Mouse (Mus musculus) forebrain, embryonic 10.5 days (tissue): ENCODE results near the gene AC140267.1. TPM values are rescaled to one million over a fixed set of nuclear protein-coding genes. Genes with fewer than 3 reads are reported as not detected.

Experiments
- DNase-seq: peaks from one replicate; pipeline ENCODE4 v3.0.0-alpha.2; 2017; ENCODE audit warnings: low spot score; ENCODE audit errors: extremely low spot score
- H3K27ac ChIP-seq: fragments of 300-500 bp; sonication (generic); 2 replicates; pipeline ENCODE4 v1.5.1; 2016; ENCODE audit warnings: mild to moderate bottlenecking
- H3K27me3 ChIP-seq: fragments of 300-500 bp; sonication (generic); 2 replicates; pipeline ENCODE4 v1.6.1; 2016; ENCODE audit warnings: mild to moderate bottlenecking; ENCODE audit not compliant: poor library complexity, severe bottlenecking
- H3K36me3 ChIP-seq: fragments of 300-500 bp; sonication (generic); replicated peaks from 2 replicates; pipeline ENCODE4 v1.6.1; 2016; ENCODE audit warnings: mild to moderate bottlenecking, moderate library complexity
- H3K4me1 ChIP-seq: fragments of 300-500 bp; sonication (generic); 2 replicates; pipeline ENCODE4 v1.6.1; 2016
- H3K4me3 ChIP-seq: fragments of 300-500 bp; sonication (generic); 2 replicates; pipeline ENCODE4 v1.5.1; 2016; ENCODE audit warnings: mild to moderate bottlenecking, moderate library complexity
- H3K9me3 ChIP-seq: fragments of 300-500 bp; sonication (generic); 2 replicates; pipeline ENCODE4 v1.6.1; 2016; ENCODE audit warnings: mild to moderate bottlenecking, moderate library complexity
- WGBS: fragments of 180-500 bp; shearing (Covaris S2); methylation state at CpG from one replicate; pipeline ENCODE4 v1.1.7; 2016; 5-methylcytosine and 5-hydroxymethylcytosine counted together
- polyA plus RNA-seq: library from polyadenylated mRNA; unstranded; fragments of >200 nt; fragmentation: Nextera tagmentation; extraction: Ambion mirVana; gene quantifications from 2 replicates; pipeline ENCODE4 v1.2.1, GENCODE M21; 2016

The AC140267.1 gene
- 3.6 and 3.7 TPM in 2 replicates for polyA plus RNA-seq

- peaks cover 31% of the 10 kb centered on the region for H3K4me1 ChIP-seq
- H3K9me3 ChIP-seq: no peaks in the 10 kb centered on the region
- 97% methylated on average over 9 of the region's 9 CpGs for WGBS
- H3K27me3 ChIP-seq: no peaks in the 10 kb centered on the region
- H3K27ac ChIP-seq: peak within 1 kb of the TSS; percentile 94
- H3K4me3 ChIP-seq: peak within 1 kb of the TSS; percentile 95
- no peak for DNase-seq
- peaks cover 47% of the 10 kb centered on the region for H3K36me3 ChIP-seq
These were observed at the start of gene AC140267.1 for GRCm38 (mm10) chr15:80235535-80235934. AC140267.1 (plus strand) TSS chr15:80235835.

DNA sequence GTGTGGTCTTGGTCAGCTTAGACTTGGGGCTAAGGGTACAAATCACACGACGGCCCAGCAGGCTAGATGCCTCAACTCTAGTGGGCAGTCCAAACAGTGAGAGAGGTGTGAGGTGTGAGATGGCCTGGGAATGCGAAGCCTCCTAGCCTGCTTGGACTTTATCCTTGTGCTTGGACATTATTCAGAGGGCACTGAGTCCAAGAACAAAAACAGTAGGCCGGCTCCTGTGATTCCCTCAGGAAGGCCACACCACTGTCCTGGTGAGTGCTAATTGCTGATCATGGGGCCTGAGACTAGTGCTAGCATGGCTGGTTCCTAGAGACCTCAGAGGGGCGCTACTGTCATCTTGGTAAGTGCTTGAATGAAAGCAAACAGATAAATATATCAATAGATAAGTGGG is 46.7 kb upstream of the AC140267.1 start:
- H3K27me3 ChIP-seq: no peaks in the 10 kb centered on the region
- peaks cover 17% of the 10 kb centered on the region for H3K4me1 ChIP-seq
- no peaks in the 10 kb centered on the region for H3K9me3 ChIP-seq
- H3K36me3 ChIP-seq: no peaks in the 10 kb centered on the region
- DNase-seq: no peak
- H3K27ac ChIP-seq: no peak overlapping the region
- no peak overlapping the region for H3K4me3 ChIP-seq
- 90% methylated on average over 5 of the region's 5 CpGs for WGBS

DNA sequence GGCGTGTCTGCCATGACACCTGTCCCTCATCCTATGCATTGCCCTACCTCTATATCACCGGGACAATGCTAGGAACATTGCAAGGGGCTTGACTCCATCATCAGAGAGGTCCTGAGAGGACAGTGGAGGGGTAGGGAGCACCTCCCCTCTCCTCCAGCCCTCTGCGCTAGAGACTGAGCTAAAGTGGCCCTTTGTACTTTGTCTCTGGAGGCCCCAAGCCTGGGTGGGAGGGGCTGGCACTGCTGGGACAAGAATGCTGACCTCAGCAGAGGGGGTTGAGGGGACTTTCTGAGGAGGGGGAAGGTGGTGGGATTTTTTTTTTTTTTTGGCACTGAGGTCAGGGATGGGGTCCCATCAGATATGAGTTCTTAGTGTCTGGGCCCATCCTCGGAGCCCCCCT is 45.6 kb upstream of the AC140267.1 start:
- Histone ChIP-seq H3K27me3 (no peaks in the 10 kb centered on the region), H3K36me3 (no peaks in the 10 kb centered on the region), H3K4me1 (peaks cover 18% of the 10 kb centered on the region), H3K27ac (no peak overlapping the region), H3K4me3 (no peak overlapping the region), H3K9me3 (no peaks in the 10 kb centered on the region)
- 71% methylated on average over 4 of the region's 4 CpGs for WGBS
- no peak for DNase-seq

GRCm38 (mm10) chr15:80191585-80192245 is 43.9 kb upstream of the AC140267.1 start:
- Histone ChIP-seq H3K9me3 (no peaks in the 10 kb centered on the region), H3K27me3 (no peaks in the 10 kb centered on the region), H3K4me3 (no peak overlapping the region), H3K4me1 (peaks cover 18% of the 10 kb centered on the region), H3K27ac (no peak overlapping the region), H3K36me3 (no peaks in the 10 kb centered on the region; the same call in 1 of the 2 replicates)
- no peak for DNase-seq
- 89% methylated on average over 8 of the region's 8 CpGs for WGBS

- Histone ChIP-seq H3K4me3 (no peak overlapping the region), H3K27ac (no peak overlapping the region), H3K9me3 (no peaks in the 10 kb centered on the region), H3K36me3 (peaks cover 1% of the 10 kb centered on the region; the same call in 1 of the 2 replicates), H3K4me1 (peaks cover 18% of the 10 kb centered on the region), H3K27me3 (no peaks in the 10 kb centered on the region)
- WGBS: 87% methylated on average over 6 of the region's 6 CpGs
- DNase-seq: no peak
These were observed 43.4 kb upstream of the AC140267.1 start for GRCm38 (mm10) chr15:80192246-80192585.

GRCm38 (mm10) chr15:80192847-80193246 is 42.8 kb upstream of the AC140267.1 start:
- Histone ChIP-seq H3K36me3 (peaks cover 8% of the 10 kb centered on the region), H3K27ac (no peak overlapping the region), H3K27me3 (no peaks in the 10 kb centered on the region), H3K4me1 (peaks cover 18% of the 10 kb centered on the region), H3K4me3 (no peak overlapping the region), H3K9me3 (0 out of 2 replicates have a peak, but pooled peaks cover 4% of the 10 kb centered on the region)
- 91% methylated on average over 7 of the region's 7 CpGs for WGBS
- no peak for DNase-seq

- WGBS: 60% methylated on average over 2 of the region's 2 CpGs
- H3K27ac ChIP-seq: no peak overlapping the region
These were observed 36.1 kb upstream of the AC140267.1 start for GRCm38 (mm10) chr15:80199556-80199955.

DNA sequence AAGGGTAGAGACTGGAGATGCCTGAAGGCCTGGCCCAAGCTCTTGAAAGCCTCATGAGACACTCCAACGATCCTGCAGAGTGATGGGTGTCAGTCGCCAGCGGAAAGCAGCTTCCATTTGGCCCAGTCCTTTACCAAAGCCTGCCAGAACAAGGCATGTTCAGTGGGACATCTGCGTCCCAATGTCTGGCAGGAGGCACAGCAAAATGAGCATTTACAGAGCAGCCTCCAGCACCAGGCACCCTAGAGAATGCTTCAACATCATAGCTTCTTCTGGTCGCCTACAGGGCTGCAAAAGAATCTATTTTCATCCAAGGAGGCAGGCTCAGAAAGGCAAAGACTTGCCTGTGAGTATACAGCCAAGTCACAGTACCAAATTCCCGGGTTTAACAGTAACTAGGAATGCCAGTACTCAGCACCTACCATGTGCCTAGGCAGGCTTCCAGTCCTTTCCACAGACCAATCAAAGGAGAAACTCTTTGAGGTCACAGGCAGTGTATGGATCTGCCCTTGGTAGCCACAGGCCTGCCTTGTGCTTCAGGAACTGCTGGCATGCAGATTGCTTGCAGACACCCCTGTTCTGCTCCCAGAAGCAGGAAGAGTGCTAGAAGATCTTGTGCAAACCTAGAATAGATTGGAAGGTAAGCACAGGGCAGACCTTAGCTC is 33.4 kb upstream of the AC140267.1 start:
- peaks cover 19% of the 10 kb centered on the region for H3K4me1 ChIP-seq

More at GRCm38 (mm10) chr15:80199556-80199955, 36.1 kb upstream of the AC140267.1 start:
- DNase-seq: no peak
- no peak overlapping the region for H3K4me3 ChIP-seq
- peaks cover 19% of the 10 kb centered on the region for H3K4me1 ChIP-seq
- peaks cover 15% of the 10 kb centered on the region for H3K36me3 ChIP-seq
- H3K27me3 ChIP-seq: no peaks in the 10 kb centered on the region
- H3K9me3 ChIP-seq: 0 out of 2 replicates have a peak, but pooled peaks cover 4% of the 10 kb centered on the region

DNA sequence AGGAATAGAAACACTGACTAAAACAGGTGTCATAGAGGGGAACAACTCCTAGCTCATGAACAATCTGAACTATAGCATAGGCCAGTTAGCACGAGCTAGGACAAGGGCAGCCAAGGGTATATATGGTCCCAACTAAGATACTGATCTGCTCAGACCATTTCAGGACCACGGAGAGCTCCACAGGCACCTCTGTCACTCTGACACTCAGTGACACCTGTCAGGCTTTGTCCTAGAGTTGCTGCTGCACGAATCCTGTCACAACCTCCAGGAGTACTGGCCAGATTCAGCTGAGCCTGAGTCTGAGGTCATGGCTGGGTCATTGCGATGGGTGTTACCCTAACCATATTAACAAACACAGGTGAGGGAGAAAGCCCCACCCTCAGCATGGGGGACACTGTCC is 32.2 kb upstream of the AC140267.1 start:
- H3K27ac ChIP-seq: no peak overlapping the region
- no peaks in the 10 kb centered on the region for H3K9me3 ChIP-seq
- H3K36me3 ChIP-seq: peaks cover 2% of the 10 kb centered on the region; the same call in 1 of the 2 replicates
- DNase-seq: peak; percentile 21
- H3K4me1 ChIP-seq: peaks cover 25% of the 10 kb centered on the region
- 36% methylated on average over 4 of the region's 4 CpGs for WGBS
- H3K4me3 ChIP-seq: no peak overlapping the region
- no peaks in the 10 kb centered on the region for H3K27me3 ChIP-seq

More for the DNA sequence above, 33.4 kb upstream of the AC140267.1 start:
- 85% methylated on average over 6 of the region's 6 CpGs for whole genome bisulfite sequencing
- H3K9me3 ChIP-seq: 0 out of 2 replicates have a peak, but pooled peaks cover 4% of the 10 kb centered on the region
- no peaks in the 10 kb centered on the region for H3K27me3 ChIP-seq
- no peak overlapping the region for H3K27ac ChIP-seq
- H3K4me3 ChIP-seq: no peak overlapping the region
- no peak for DNase-seq
- peaks cover 14% of the 10 kb centered on the region for H3K36me3 ChIP-seq

GRCm38 (mm10) chr15:80206057-80206565 is 29.5 kb upstream of the AC140267.1 start:
- no peak overlapping the region for H3K27ac ChIP-seq
- WGBS: 89% methylated on average over 3 of the region's 3 CpGs
- DNase-seq: no peak

GRCm38 (mm10) chr15:80208446-80208845 is 27.2 kb upstream of the AC140267.1 start:
- Histone ChIP-seq H3K4me1 (peaks cover 14% of the 10 kb centered on the region), H3K36me3 (peaks cover 29% of the 10 kb centered on the region), H3K9me3 (no peaks in the 10 kb centered on the region), H3K27ac (peak overlapping the region; percentile 5; the same call in 1 of the 2 replicates), H3K4me3 (no peak overlapping the region), H3K27me3 (no peaks in the 10 kb centered on the region)
- 15% methylated on average over 4 of the region's 4 CpGs for WGBS
- DNase-seq: no peak

More at GRCm38 (mm10) chr15:80206057-80206565, 29.5 kb upstream of the AC140267.1 start:
- Histone ChIP-seq H3K36me3 (peaks cover 6% of the 10 kb centered on the region), H3K4me1 (peaks cover 22% of the 10 kb centered on the region), H3K4me3 (no peak overlapping the region), H3K27me3 (no peaks in the 10 kb centered on the region), H3K9me3 (no peaks in the 10 kb centered on the region)

DNA sequence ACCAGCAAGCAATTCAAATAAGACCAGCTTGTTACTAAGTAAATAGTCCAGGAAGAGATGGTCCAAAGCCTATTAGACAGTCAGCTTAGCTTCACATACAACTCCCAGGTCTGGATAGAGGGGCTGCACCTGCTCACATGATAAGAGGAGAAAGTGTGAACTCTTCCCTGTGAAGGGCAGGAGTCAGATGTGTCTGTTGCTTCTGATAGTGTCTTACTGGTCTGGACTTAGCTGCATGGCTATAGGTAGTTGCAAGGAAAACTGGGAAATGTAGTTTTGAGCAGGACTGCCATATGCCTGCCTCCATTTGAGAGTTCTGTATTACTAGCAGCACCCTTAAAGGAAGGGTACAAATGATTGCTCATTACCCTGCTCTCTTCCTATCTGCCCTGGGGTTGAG is 21.9 kb upstream of the AC140267.1 start:
- DNase-seq: no peak
- Histone ChIP-seq H3K36me3 (peaks cover 36% of the 10 kb centered on the region), H3K4me1 (peaks cover 13% of the 10 kb centered on the region), H3K27me3 (no peaks in the 10 kb centered on the region), H3K4me3 (no peak overlapping the region), H3K9me3 (no peaks in the 10 kb centered on the region), H3K27ac (no peak overlapping the region)
